11 mouse cellular contexts compared by ENCODE assay signal in the genomic region with DNA sequence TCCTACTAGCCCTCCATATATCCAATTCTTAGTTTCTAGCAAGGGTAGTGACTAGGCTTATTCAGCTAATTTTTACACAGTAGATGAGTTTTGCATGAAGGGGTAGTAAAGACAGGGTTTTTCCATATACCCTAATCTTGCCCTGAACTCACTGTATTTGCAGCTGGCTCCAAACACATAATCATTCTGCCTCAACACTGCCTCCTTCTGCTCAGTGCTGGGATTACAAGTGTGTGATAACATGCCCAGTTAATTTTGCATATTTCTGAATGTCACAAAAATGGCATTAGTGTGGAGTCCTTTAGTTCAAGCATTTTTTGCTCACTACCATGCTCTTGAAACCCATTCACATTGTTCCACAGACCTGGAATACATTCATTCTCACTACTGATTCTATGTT. TPM values are rescaled to one million over a fixed set of nuclear protein-coding genes. Genes with fewer than 3 reads are reported as not detected.
DNase-seq lines count a peak whose midpoint lies in the region; ATAC-seq and TF ChIP-seq lines count a peak whose summit lies in the region.
"Had no signal": no experiment of that assay in that cellular context is flagged by ENCODE, and none has a peak within 500 bp of the region (broad histone marks: within the 10 kb centered on the region; RNA-seq: fewer than 3 reads in every experiment).

No protein-coding gene starts in this region.

- no peak overlapping the region for H3K9ac ChIP-seq in neural tube, embryonic 15.5 days (replicated peaks)
- H3K9ac ChIP-seq: heart, embryonic 15.5 days; lung, embryonic 15.5 days; stomach, embryonic 15.5 days had no signal

- ATAC-seq in CD4-positive, CD25-positive, alpha-beta regulatory T cell, adult 4 months = peak; percentile 75
- peak; percentile 73 for ATAC-seq in activated CD4-positive, CD25-positive, alpha-beta regulatory T cell, adult 4 months
- no peak for ATAC-seq in neural tube, embryonic 15.5 days (ENCODE audit: low FRiP score)

- no peaks in the 10 kb centered on the region for H3K36me3 ChIP-seq in splenic B cell, adult 2 months (ENCODE audit: control insufficient read depth, insufficient read depth, low read length, poor library complexity, severe bottlenecking)
- no peaks in the 10 kb centered on the region for H3K36me3 ChIP-seq in neural tube, embryonic 15.5 days
- H3K36me3 ChIP-seq: heart, embryonic 15.5 days; lung, embryonic 15.5 days; stomach, embryonic 15.5 days had no signal

- H3K27ac ChIP-seq in left cerebral cortex, adult 2 months = no peak overlapping the region
- H3K27ac ChIP-seq in neural tube, embryonic 15.5 days (replicated peaks) = no peak overlapping the region
- H3K27ac ChIP-seq: heart, embryonic 15.5 days; lung, embryonic 15.5 days; stomach, embryonic 15.5 days had no signal

- no peaks in the 10 kb centered on the region for H3K27me3 ChIP-seq in splenic B cell, adult 2 months (ENCODE audit: control insufficient read depth, insufficient read depth, low read length, poor library complexity, severe bottlenecking)
- H3K27me3 ChIP-seq in neural tube, embryonic 15.5 days (replicated peaks) = no peaks in the 10 kb centered on the region
- H3K27me3 ChIP-seq: heart, embryonic 15.5 days; lung, embryonic 15.5 days; stomach, embryonic 15.5 days had no signal

- no peak overlapping the region for H3K4me2 ChIP-seq in neural tube, embryonic 15.5 days
- H3K4me2 ChIP-seq: heart, embryonic 15.5 days; lung, embryonic 15.5 days; stomach, embryonic 15.5 days had no signal

- peak; percentile 18; the same call in 1 of the 2 replicates for TF ChIP-seq CTCF in left cerebral cortex, adult 2 months (IDR thresholded peaks at IDR 0.05)

- H3K9me3 ChIP-seq in neural tube, embryonic 15.5 days (replicated peaks) = no peaks in the 10 kb centered on the region
- H3K9me3 ChIP-seq: heart, embryonic 15.5 days; lung, embryonic 15.5 days; stomach, embryonic 15.5 days had no signal

- no peak for DNase-seq in left cerebral cortex, adult 2 months (ENCODE audit: extremely low spot score in 1 of 2, low spot score in 2 of 2)
- no peak for DNase-seq in left cerebral cortex, postnatal 25 days (ENCODE audit: low spot score in 2 of 2)
- peak; percentile 18 for DNase-seq in splenic B cell, adult 2 months (ENCODE audit: low read depth, low spot score)
- DNase-seq in adrenal gland, adult 18-20 months (ENCODE audit: low spot score in 2 of 2) = no peak
- DNase-seq: retina, postnatal 1 day had no signal

- H3K4me1 ChIP-seq in neural tube, embryonic 15.5 days = no peaks in the 10 kb centered on the region
- H3K4me1 ChIP-seq: heart, embryonic 15.5 days; lung, embryonic 15.5 days; stomach, embryonic 15.5 days had no signal

- no peak overlapping the region for H3K4me3 ChIP-seq in left cerebral cortex, adult 2 months
- no peak overlapping the region for H3K4me3 ChIP-seq in neural tube, embryonic 15.5 days (replicated peaks)
- H3K4me3 ChIP-seq: heart, embryonic 15.5 days; lung, embryonic 15.5 days; stomach, embryonic 15.5 days had no signal

- intact Hi-C loops in left cerebral cortex, adult 2 months (cut with DNase I) = no loop called here
- intact Hi-C loops in left cerebral cortex, postnatal 25 days (cut with DNase I) = no loop called here

RNA-seq across cellular contexts. Expression of a gene that starts 44.0 kb away (rescaled TPM):
- 1 to 10 TPM; 3.6 to 4.2 TPM for total RNA-seq in left cerebral cortex, adult 2 months (2021)
- 1 to 10 TPM; 3.2 to 4.8 TPM for total RNA-seq in left cerebral cortex, postnatal 25 days (2021)
- polyA plus RNA-seq in CD4-positive, CD25-positive, alpha-beta regulatory T cell, adult 4 months (2017; shearing (Covaris generic)) = 1 to 10 TPM; 7.5 to 8.6 TPM
- polyA plus RNA-seq in activated CD4-positive, CD25-positive, alpha-beta regulatory T cell, adult 4 months (2017; shearing (Covaris generic)) = 1 to 10 TPM; 4.4 to 6.3 TPM
- 6.1 and 7.3 TPM in 2 replicates for polyA plus RNA-seq in neural tube, embryonic 15.5 days (2015; fragmentation: Nextera tagmentation; extraction: Ambion mirVana)
- total RNA-seq in adrenal gland, adult 18-20 months (2021) = 1 to 10 TPM; 2.4 to 3.2 TPM
